Mouse (Mus musculus) ES-E14 (cell line): ENCODE data around the gene Abcc6.

Experiments used
- HCFC1 ChIP-seq: IDR thresholded peaks from 2 replicates; pipeline ENCODE4 v1.6.1; 2012; ENCODE audit warnings: low read length, inconsistent platforms, borderline replicate concordance; ENCODE audit not compliant: insufficient read depth
- ZNF384 ChIP-seq: IDR thresholded peaks from 2 replicates; pipeline ENCODE4 v1.6.1; 2012; ENCODE audit warnings: low read depth, low read length, inconsistent platforms

- TF ChIP-seq HCFC1, result no peak
- no peak for TF ChIP-seq ZNF384
These were observed 56.0 kb downstream of the Abcc6 start for GRCm38 (mm10) chr7:45974103-45974502.
